Mouse (Mus musculus) stomach, embryonic 14.5 days (tissue): ENCODE measurements at regions not wholly inside any gene's neighbourhood (a gene's known extent, or its start where the extent isn't known, plus 50 kb on each side); places are given as distances from the start of the nearest gene placed in this dataset.

Experiments
- ATAC-seq: fragments of 200-750 bp; cut with Nextera tagmentation; 2 replicates; pipeline ENCODE4 v1.8.0; 2017; ENCODE audit warnings: low read depth, moderate TSS enrichment; ENCODE audit not compliant: insufficient number of reproducible peaks, insufficient read depth, low FRiP score
- H3K27ac ChIP-seq: fragments of 300-500 bp; sonication (generic); 2 replicates; pipeline ENCODE4 v1.5.1; 2014; ENCODE audit warnings: mild to moderate bottlenecking, low read length, moderate library complexity, mixed read lengths
- H3K27me3 ChIP-seq: fragments of 300-500 bp; sonication (generic); 2 replicates; pipeline ENCODE4 v1.6.1; 2014; ENCODE audit warnings: low read length, control low read depth, mixed read lengths; ENCODE audit not compliant: control insufficient read depth, insufficient read depth
- H3K36me3 ChIP-seq: fragments of 300-500 bp; sonication (generic); 2 replicates; pipeline ENCODE4 v1.6.1; 2014; ENCODE audit warnings: mild to moderate bottlenecking, control low read depth, low read length, moderate library complexity, mixed read lengths; ENCODE audit not compliant: control insufficient read depth, insufficient read depth
- H3K4me1 ChIP-seq: fragments of 300-500 bp; sonication (generic); 2 replicates; pipeline ENCODE4 v1.6.1; 2014; ENCODE audit warnings: low read length, control low read depth, mixed read lengths; ENCODE audit not compliant: control insufficient read depth, insufficient read depth
- H3K4me2 ChIP-seq: fragments of 300-500 bp; sonication (generic); replicated peaks from 2 replicates; pipeline ENCODE4 v1.6.1; 2014; ENCODE audit warnings: low read depth, low read length, control low read depth
- H3K4me3 ChIP-seq: fragments of 300-500 bp; sonication (generic); 2 replicates; pipeline ENCODE4 v1.5.1; 2014; ENCODE audit warnings: low read depth, low read length, control low read depth
- H3K9ac ChIP-seq: fragments of 300-500 bp; sonication (generic); replicated peaks from 2 replicates; pipeline ENCODE4 v1.6.1; 2014; ENCODE audit warnings: low read depth, mild to moderate bottlenecking, control low read depth, low read length, moderate library complexity, mixed read lengths
- H3K9me3 ChIP-seq: fragments of 300-500 bp; sonication (generic); 2 replicates; pipeline ENCODE4 v1.6.1; 2016; ENCODE audit warnings: low read depth, low read length, control low read depth; ENCODE audit not compliant: control insufficient read depth
- WGBS: fragments of 180-500 bp; shearing (Covaris S2); extraction: QIAGEN DNeasy Blood & Tissue Kit; methylation state at CpG from one replicate; pipeline ENCODE4 v1.1.7; 2014; 5-methylcytosine and 5-hydroxymethylcytosine counted together

DNA sequence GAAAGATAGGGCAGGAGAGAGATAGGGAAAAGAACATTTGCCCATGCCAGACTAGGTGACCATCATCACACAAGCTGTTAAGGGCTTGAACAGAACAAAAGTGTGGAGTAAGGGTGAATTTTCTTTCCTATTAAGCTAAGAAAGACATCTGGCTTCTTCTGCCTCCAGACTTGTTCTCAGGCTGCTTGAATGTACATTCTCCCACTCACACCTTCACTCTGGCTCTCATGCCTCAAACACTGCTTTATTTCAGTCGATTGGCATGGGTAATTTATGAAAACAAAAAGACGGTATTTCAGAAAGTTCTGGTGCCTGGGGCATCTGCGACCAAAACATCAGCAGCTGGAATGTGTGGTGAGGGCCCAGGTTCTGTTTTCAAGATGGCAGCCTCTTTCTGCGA is 79.1 kb downstream of the Ifi44 start:
- Histone ChIP-seq H3K4me3 (no peak overlapping the region), H3K9ac (no peak overlapping the region), H3K4me1 (no peaks in the 10 kb centered on the region), H3K9me3 (no peaks in the 10 kb centered on the region), H3K27ac (no peak overlapping the region), H3K36me3 (no peaks in the 10 kb centered on the region), H3K4me2 (no peak overlapping the region), H3K27me3 (no peaks in the 10 kb centered on the region)
- WGBS, result 85% methylated on average over 4 of the region's 4 CpGs
- no peak for ATAC-seq

- no peak for ATAC-seq
- Histone ChIP-seq H3K4me1 (no peaks in the 10 kb centered on the region), H3K27ac (no peak overlapping the region), H3K4me2 (no peak overlapping the region), H3K4me3 (no peak overlapping the region), H3K27me3 (no peaks in the 10 kb centered on the region), H3K36me3 (no peaks in the 10 kb centered on the region), H3K9me3 (no peaks in the 10 kb centered on the region), H3K9ac (no peak overlapping the region)
- WGBS, result 76% methylated on average over 5 of the region's 5 CpGs
Measured at GRCm38 (mm10) chr3:151653298-151653697, 96.5 kb downstream of the Ifi44 start.

DNA sequence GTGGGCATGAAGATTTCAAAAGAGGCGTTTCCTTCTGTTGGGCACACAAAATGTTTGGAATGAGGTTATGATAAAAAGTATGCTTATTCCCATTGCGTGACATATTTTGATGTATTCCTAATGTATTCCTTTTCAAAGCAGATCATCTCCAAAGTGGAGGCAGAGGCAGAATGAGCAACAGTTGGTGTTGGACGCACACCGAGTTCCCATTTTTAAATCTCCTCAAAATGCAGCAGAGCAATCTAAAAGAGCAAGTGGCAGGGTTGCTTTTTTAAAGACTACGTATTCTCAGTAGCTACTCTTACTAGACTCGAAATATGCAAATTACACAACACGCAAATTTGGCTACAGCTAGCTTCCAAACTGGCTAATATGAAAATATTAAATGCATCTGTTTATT is 98.2 kb downstream of the Ifi44 start:
- Histone ChIP-seq H3K9ac (no peak overlapping the region), H3K36me3 (no peaks in the 10 kb centered on the region), H3K4me1 (no peaks in the 10 kb centered on the region), H3K27ac (no peak overlapping the region), H3K4me2 (no peak overlapping the region), H3K27me3 (no peaks in the 10 kb centered on the region), H3K4me3 (no peak overlapping the region), H3K9me3 (no peaks in the 10 kb centered on the region)
- 88% methylated on average over 7 of the region's 7 CpGs for WGBS
- ATAC-seq, result no peak

DNA sequence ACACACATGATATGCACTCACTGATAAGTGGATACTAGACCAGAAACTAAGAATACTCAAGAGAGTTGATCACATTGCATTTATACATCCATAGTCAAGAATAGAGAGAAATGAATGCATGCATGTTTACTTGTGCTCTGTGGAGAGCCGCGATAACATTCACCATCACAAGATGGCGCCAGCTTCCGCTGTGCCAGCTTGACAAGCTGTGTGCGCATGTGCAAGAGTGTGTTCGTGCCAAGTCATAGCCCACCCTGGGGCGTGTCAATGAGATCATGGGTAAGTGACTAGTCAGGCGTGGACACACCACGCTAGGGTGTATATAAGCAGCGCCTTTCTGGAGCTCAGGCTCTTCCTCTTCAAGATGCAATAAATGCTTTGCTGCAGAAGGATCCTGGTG is 102.1 kb downstream of the Ifi44 start:
- no peaks in the 10 kb centered on the region for H3K27me3 ChIP-seq
- no peak overlapping the region for H3K27ac ChIP-seq
- H3K9ac ChIP-seq, result no peak overlapping the region
- WGBS, result 72% methylated on average over 10 of the region's 10 CpGs
- H3K9me3 ChIP-seq, result no peaks in the 10 kb centered on the region
- 0 out of 2 replicates have a peak, but pooled peaks have one; percentile 6 for ATAC-seq
- H3K4me2 ChIP-seq, result no peak overlapping the region
- H3K4me3 ChIP-seq, result no peak overlapping the region
- H3K4me1 ChIP-seq, result no peaks in the 10 kb centered on the region
- no peaks in the 10 kb centered on the region for H3K36me3 ChIP-seq

- Histone ChIP-seq H3K9me3 (no peaks in the 10 kb centered on the region), H3K27ac (no peak overlapping the region), H3K4me3 (no peak overlapping the region), H3K27me3 (no peaks in the 10 kb centered on the region), H3K4me2 (no peak overlapping the region), H3K36me3 (no peaks in the 10 kb centered on the region), H3K4me1 (no peaks in the 10 kb centered on the region), H3K9ac (no peak overlapping the region)
- 86% methylated on average over 5 of the region's 5 CpGs for WGBS
- no peak for ATAC-seq
Measured at GRCm38 (mm10) chr3:151639431-151640111, 110.2 kb downstream of the Ifi44 start.

DNA sequence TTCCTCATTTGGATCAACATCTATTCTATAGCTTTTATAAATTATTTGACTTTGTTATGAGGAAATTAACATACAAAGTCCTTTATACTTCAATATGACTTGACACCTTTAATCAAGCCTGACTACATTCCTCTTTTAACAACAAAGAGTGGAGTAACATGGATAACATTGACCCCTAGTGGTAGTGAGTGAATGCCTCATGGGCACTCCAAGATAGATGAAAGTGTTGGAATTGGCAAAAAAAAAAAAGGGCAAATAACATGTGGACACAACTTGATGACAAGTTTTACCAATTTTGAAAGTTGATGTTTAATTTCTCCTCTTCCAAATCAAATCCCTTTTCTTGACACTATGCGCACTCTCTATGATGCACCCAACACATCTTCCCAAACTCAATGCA is 111.4 kb downstream of the Ifi44 start:
- no peaks in the 10 kb centered on the region for H3K9me3 ChIP-seq
- H3K4me1 ChIP-seq, result no peaks in the 10 kb centered on the region
- no peak for ATAC-seq
- H3K27me3 ChIP-seq, result no peaks in the 10 kb centered on the region
- 94% methylated on average over 1 of the region's 1 CpGs for WGBS
- H3K27ac ChIP-seq, result no peak overlapping the region
- H3K36me3 ChIP-seq, result no peaks in the 10 kb centered on the region
- no peak overlapping the region for H3K4me2 ChIP-seq
- H3K9ac ChIP-seq, result no peak overlapping the region
- H3K4me3 ChIP-seq, result no peak overlapping the region

DNA sequence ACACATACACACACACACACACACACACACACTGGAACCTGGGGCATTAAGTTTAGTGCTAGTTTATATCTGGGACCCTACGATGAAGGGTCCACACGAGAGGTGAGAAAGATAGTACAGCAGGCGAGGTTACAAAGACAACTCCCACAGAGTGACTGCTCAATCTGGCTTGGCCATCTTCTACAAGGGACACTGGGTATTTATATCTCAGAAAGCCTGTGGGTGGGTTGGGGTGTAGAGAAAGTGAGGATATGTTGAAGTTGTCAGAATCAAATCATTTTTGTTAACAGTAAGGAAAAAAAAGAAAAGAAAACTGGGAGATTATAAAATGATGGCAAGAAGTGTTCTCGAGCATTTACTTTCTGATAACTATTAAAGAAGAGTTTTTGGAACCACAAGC is 138.8 kb downstream of the Ifi44 start:
- no peak overlapping the region for H3K4me2 ChIP-seq
- no peak overlapping the region for H3K4me3 ChIP-seq
- no peaks in the 10 kb centered on the region for H3K36me3 ChIP-seq
- H3K9ac ChIP-seq, result no peak overlapping the region
- no peaks in the 10 kb centered on the region for H3K4me1 ChIP-seq
- ATAC-seq, result no peak
- H3K27ac ChIP-seq, result no peak overlapping the region
- H3K9me3 ChIP-seq, result no peaks in the 10 kb centered on the region
- H3K27me3 ChIP-seq, result no peaks in the 10 kb centered on the region
- WGBS, result 84% methylated on average over 4 of the region's 4 CpGs

- 91% methylated on average over 10 of the region's 10 CpGs for WGBS
- Histone ChIP-seq H3K36me3 (no peaks in the 10 kb centered on the region), H3K27me3 (no peaks in the 10 kb centered on the region), H3K4me1 (no peaks in the 10 kb centered on the region), H3K4me2 (no peak overlapping the region), H3K9ac (no peak overlapping the region), H3K9me3 (no peaks in the 10 kb centered on the region), H3K4me3 (no peak overlapping the region), H3K27ac (no peak overlapping the region)
- no peak for ATAC-seq
Measured at GRCm38 (mm10) chr3:151607689-151608088, 142.1 kb downstream of the Ifi44 start.

GRCm38 (mm10) chr3:151603371-151603770 is 146.4 kb downstream of the Ifi44 start:
- Histone ChIP-seq H3K4me2 (no peak overlapping the region), H3K27ac (no peak overlapping the region), H3K9me3 (no peaks in the 10 kb centered on the region), H3K27me3 (no peaks in the 10 kb centered on the region), H3K36me3 (no peaks in the 10 kb centered on the region), H3K9ac (no peak overlapping the region), H3K4me1 (no peaks in the 10 kb centered on the region), H3K4me3 (no peak overlapping the region)
- 27% methylated on average over 4 of the region's 4 CpGs for WGBS
- ATAC-seq, result no peak
